Mouse (Mus musculus) myocyte (in vitro differentiated cells): ENCODE measurements around the gene Fen1. TPM values are rescaled to one million over a fixed set of nuclear protein-coding genes. Genes with fewer than 3 reads are reported as not detected.

Experiments
- H3K27me3 ChIP-seq: one replicate; pipeline ENCODE4 v1.6.1; 2011; ENCODE audit not compliant: control insufficient read depth, insufficient read depth, insufficient read length
- H3K36me3 ChIP-seq: one replicate; pipeline ENCODE4 v1.6.1; 2011; ENCODE audit not compliant: control insufficient read depth, insufficient read depth
- H3K4me2 ChIP-seq: one replicate; pipeline ENCODE4 v1.6.1; 2011; ENCODE audit warnings: low read depth, control low read depth
- H3K4me3 ChIP-seq: one replicate; pipeline ENCODE4 v1.5.1; 2011; ENCODE audit warnings: mild to moderate bottlenecking, control low read depth, moderate library complexity
- H3K79me2 ChIP-seq: one replicate; pipeline ENCODE4 v1.6.1; 2011; ENCODE audit not compliant: control insufficient read depth, insufficient read depth
- H3ac ChIP-seq: one replicate; pipeline ENCODE4 v1.6.1; 2011; ENCODE audit not compliant: control insufficient read depth, insufficient read length
- CEBPB ChIP-seq: IDR thresholded peaks from 2 replicates; pipeline ENCODE4 v1.6.1; 2011; ENCODE audit warnings: mild to moderate bottlenecking, moderate library complexity; ENCODE audit not compliant: poor library complexity, insufficient read depth, severe bottlenecking
- E2F4 ChIP-seq: IDR thresholded peaks from one replicate; pipeline ENCODE4 v1.6.1; 2011; ENCODE audit warnings: mild to moderate bottlenecking, control low read depth, moderate library complexity; ENCODE audit not compliant: insufficient read depth
- MAX ChIP-seq: IDR thresholded peaks from one replicate; pipeline ENCODE4 v1.6.1; 2011; ENCODE audit warnings: low read depth, mild to moderate bottlenecking, control low read depth
- MYOD1 ChIP-seq, 3 experiments: IDR thresholded peaks; one replicate each; pipeline ENCODE4 v1.6.1; 2011; ENCODE audit warnings: control low read depth in 2 of 3, low read depth in 2 of 3, mild to moderate bottlenecking in 2 of 3, moderate library complexity in 1 of 3; ENCODE audit not compliant: insufficient read length in 2 of 3, control insufficient read depth in 1 of 3
- MYOG ChIP-seq, 3 experiments: IDR thresholded peaks; one replicate each; pipeline ENCODE4 v1.6.1; 2011; ENCODE audit warnings: control low read depth in 2 of 3, low read depth in 2 of 3, mild to moderate bottlenecking in 2 of 3; ENCODE audit not compliant: insufficient read length in 2 of 3, control insufficient read depth in 1 of 3, insufficient read depth in 1 of 3
- POLR2A ChIP-seq: IDR thresholded peaks from one replicate; pipeline ENCODE4 v1.6.1; 2011; ENCODE audit warnings: low read depth, mild to moderate bottlenecking, control low read depth, moderate library complexity; ENCODE audit not compliant: insufficient read length
- POLR2AphosphoS2 ChIP-seq: IDR thresholded peaks from one replicate; pipeline ENCODE4 v1.6.1; 2011; ENCODE audit warnings: low read depth, control low read depth; ENCODE audit not compliant: insufficient read length
- REST ChIP-seq: IDR thresholded peaks from one replicate; pipeline ENCODE4 v1.6.1; 2011; ENCODE audit warnings: mild to moderate bottlenecking, control low read depth, moderate library complexity; ENCODE audit not compliant: insufficient read depth, insufficient read length
- SRF ChIP-seq: IDR thresholded peaks from one replicate; pipeline ENCODE4 v1.6.1; 2011; ENCODE audit warnings: low read depth; ENCODE audit not compliant: control insufficient read depth, insufficient read length
- TCF12 ChIP-seq: IDR thresholded peaks from one replicate; pipeline ENCODE4 v1.6.1; 2011; ENCODE audit warnings: mild to moderate bottlenecking, control low read depth; ENCODE audit not compliant: poor library complexity, insufficient read depth, severe bottlenecking
- TCF3 ChIP-seq: IDR thresholded peaks from one replicate; pipeline ENCODE4 v1.6.1; 2011; ENCODE audit warnings: low read depth, control low read depth; ENCODE audit not compliant: insufficient read length
- USF1 ChIP-seq: IDR thresholded peaks from one replicate; pipeline ENCODE4 v1.6.1; 2011; ENCODE audit warnings: low read depth, mild to moderate bottlenecking, control low read depth, moderate library complexity
- polyA plus RNA-seq: library from polyadenylated mRNA; unstranded; fragments of >200 nt; fragmentation: generic; extraction: Trizol; gene quantifications from one replicate; pipeline ENCODE4 v1.2.1, GENCODE M21; 2012; ENCODE audit warnings: missing spikeins

Fen1 gene
- polyA plus RNA-seq, 1 experiment, result 14.1 TPM

DNA sequence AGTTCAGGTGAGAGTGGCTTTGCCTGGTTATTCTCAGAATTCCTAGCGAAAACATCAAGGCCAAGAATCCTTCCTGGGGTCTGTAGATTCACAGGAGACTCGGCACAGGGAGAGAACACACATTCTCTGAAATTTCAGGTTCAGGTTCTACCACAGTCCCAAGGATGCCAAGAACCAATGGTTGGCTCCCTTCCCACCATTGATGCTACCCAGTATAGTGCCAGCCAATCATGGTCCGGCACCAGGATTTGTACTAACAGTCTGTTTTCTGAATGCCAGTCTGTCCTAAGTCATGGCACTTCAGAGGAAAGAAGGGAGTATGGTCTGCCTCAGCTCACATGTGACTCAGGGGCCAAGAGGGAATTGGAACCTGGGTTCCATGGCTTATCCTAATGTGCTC lies 18.1 kb downstream of the Fen1 start:
- H3K4me2 ChIP-seq, result no peak overlapping the region
- TF ChIP-seq E2F4 (no peak), POLR2AphosphoS2 (no peak), TCF12 (no peak), CEBPB (no peak), SRF (no peak), MYOD1 (IDR thresholded peaks at IDR 0.05; ENCODE audit: control insufficient read depth in 1 of 3, insufficient read length in 2 of 3, low read depth in 2 of 3) (no peak), REST (no peak), MYOG (IDR thresholded peaks at IDR 0.05; ENCODE audit: control insufficient read depth in 1 of 3, insufficient read depth in 1 of 3, insufficient read length in 2 of 3, low read depth in 2 of 3) (no peak), POLR2A (no peak), MAX (no peak), TCF3 (no peak), USF1 (no peak)
- H3K4me3 ChIP-seq, result no peak overlapping the region
- peaks cover 43% of the 10 kb centered on the region for H3K79me2 ChIP-seq
- no peaks in the 10 kb centered on the region for H3K27me3 ChIP-seq
- H3K36me3 ChIP-seq, result peaks cover 52% of the 10 kb centered on the region
- no peak overlapping the region for H3ac ChIP-seq

DNA sequence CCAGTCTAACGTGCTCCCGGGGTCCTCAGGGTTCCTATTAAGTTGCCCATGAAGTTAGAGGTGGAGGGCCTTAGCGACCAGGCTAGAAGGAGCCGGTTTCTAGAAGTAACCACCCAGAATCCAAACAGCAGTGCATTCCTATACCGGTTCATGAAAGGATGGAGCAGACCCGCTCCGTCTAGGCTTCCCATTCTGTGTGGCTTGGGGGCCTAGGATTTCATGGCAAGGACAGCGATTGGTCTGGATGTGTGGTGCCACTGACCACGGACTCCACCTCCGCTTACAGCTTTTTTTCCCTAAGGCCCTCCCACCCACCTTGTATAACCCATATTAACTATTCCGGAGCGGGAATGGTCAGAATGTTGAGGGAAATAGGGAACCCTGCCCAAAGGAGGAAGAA lies 19.9 kb downstream of the Fen1 start:
- no peaks in the 10 kb centered on the region for H3K27me3 ChIP-seq
- H3K4me2 ChIP-seq, result peak overlapping the region; percentile 77
- H3ac ChIP-seq, result peak overlapping the region; percentile 41
- peak; percentile 53 for TF ChIP-seq POLR2A
- TF ChIP-seq MYOD1 (IDR thresholded peaks at IDR 0.05; ENCODE audit: control insufficient read depth in 1 of 3, insufficient read length in 2 of 3, low read depth in 2 of 3), result no peak
- TF ChIP-seq POLR2AphosphoS2, result peak; percentile 80
- peaks cover 43% of the 10 kb centered on the region for H3K79me2 ChIP-seq
- H3K4me3 ChIP-seq, result peak overlapping the region; percentile 83
- peaks cover 43% of the 10 kb centered on the region for H3K36me3 ChIP-seq

DNA sequence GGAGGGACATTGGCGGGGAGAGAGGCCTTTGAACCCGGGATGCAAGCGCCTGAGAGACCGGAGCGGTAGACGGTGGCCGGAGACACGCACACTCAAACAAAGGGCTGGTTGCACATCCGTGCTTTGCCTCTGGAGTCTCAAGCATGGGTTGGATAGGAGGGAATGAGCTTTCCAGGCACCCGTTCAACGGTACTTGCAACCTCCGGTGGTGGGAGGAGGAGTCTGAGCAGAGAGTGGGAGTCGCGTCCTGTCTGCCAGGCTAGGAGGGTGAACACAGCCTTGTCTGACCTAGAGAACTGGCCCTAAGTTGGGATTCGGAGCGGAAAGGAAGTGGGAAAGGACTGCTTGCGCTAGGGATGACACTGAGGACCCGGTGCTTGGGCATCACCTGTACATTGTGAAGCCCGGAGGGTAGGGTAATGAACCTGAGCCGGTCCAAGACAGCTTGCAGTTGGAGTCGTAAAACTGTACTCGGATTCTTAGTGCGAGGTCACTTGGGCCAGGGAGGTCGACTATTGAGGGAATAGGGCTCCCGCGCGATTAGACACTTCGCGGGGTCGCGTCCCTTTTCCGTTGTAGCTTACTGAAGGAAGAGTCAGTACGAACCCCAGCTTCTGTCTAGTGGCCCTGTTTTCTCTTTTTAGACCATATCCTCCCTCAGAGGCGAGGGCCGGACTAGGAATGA lies 20.5 kb downstream of the Fen1 start:
- peaks cover 42% of the 10 kb centered on the region for H3K79me2 ChIP-seq
- H3K4me2 ChIP-seq, result peak overlapping the region; percentile 77
- peak overlapping the region; percentile 83 for H3K4me3 ChIP-seq
- no peaks in the 10 kb centered on the region for H3K27me3 ChIP-seq
- H3K36me3 ChIP-seq, result peaks cover 37% of the 10 kb centered on the region
- H3ac ChIP-seq, result peak overlapping the region; percentile 41
- TF ChIP-seq E2F4, result no peak
- peak; percentile 42 for TF ChIP-seq POLR2A

GRCm38 (mm10) chr19:10182670-10183298 lies 21.2 kb downstream of the Fen1 start, which contains the start of gene Fads1:
Gene Fads1 (plus strand): TSS chr19:10182888.
- peaks cover 33% of the 10 kb centered on the region for H3K36me3 ChIP-seq
- peak; percentile 32 for TF ChIP-seq REST
- TF ChIP-seq MAX, result no peak
- TF ChIP-seq CEBPB, result no peak
- TF ChIP-seq POLR2A, result peak; percentile 69
- TF ChIP-seq MYOD1 (IDR thresholded peaks at IDR 0.05; ENCODE audit: control insufficient read depth in 1 of 3, insufficient read length in 2 of 3, low read depth in 2 of 3), result no peak
- TF ChIP-seq POLR2AphosphoS2, result peak; percentile 77
- no peak for TF ChIP-seq USF1
- no peak for TF ChIP-seq SRF
- TF ChIP-seq E2F4, result peak; percentile 74
- TF ChIP-seq TCF3, result no peak
- no peak for TF ChIP-seq TCF12
- peak in 1 of 3 experiments; percentile 8 for TF ChIP-seq MYOG (IDR thresholded peaks at IDR 0.05; ENCODE audit: control insufficient read depth in 1 of 3, insufficient read depth in 1 of 3, insufficient read length in 2 of 3, low read depth in 2 of 3)
- peak within 1 kb of the TSS; percentile 83 for H3K4me3 ChIP-seq
- H3K79me2 ChIP-seq, result peaks cover 37% of the 10 kb centered on the region
- H3K4me2 ChIP-seq, result peak within 1 kb of the TSS; percentile 77
- peak within 1 kb of the TSS; percentile 41 for H3ac ChIP-seq
- H3K27me3 ChIP-seq, result no peaks in the 10 kb centered on the region

DNA sequence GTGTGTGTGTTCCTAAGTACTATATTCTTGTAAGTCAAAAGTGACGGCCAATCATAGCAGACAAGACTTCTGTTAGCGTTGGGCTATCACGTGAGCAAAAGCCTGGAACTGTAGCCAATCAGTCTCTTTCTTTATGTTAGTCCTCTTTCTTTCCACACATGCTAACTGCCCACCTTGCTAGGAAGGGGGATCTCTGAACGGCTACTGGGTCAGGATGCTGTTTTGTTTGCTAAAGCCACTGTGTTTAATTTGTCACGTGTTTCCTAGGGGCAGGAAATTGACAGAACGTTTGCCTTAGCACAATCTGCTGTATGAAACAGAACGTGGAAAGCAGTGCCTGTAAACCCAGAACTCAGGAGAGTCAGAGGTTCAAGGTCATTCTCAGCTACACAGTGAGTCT lies 21.8 kb downstream of the Fen1 start:
- Histone ChIP-seq H3K36me3 (peaks cover 27% of the 10 kb centered on the region), H3K79me2 (peaks cover 37% of the 10 kb centered on the region), H3K4me2 (peak overlapping the region; percentile 69), H3ac (peak overlapping the region; percentile 41), H3K4me3 (peak overlapping the region; percentile 83), H3K27me3 (no peaks in the 10 kb centered on the region)
- TF ChIP-seq E2F4 (no peak), MAX (no peak), CEBPB (no peak), USF1 (peak; percentile 57), MYOG (IDR thresholded peaks at IDR 0.05; ENCODE audit: control insufficient read depth in 1 of 3, insufficient read depth in 1 of 3, insufficient read length in 2 of 3, low read depth in 2 of 3) (no peak)
